Mouse (Mus musculus): Measurements from ENCODE around the gene Ttc17. TPM values are rescaled to one million over a fixed set of nuclear protein-coding genes. Genes with fewer than 3 reads are reported as not detected.
A peak's percentile ranks its signal among the peaks of the same experiment; 100 is the strongest.

Gene Ttc17
- polyA plus RNA-seq (2012; ENCODE audit: insufficient read depth, insufficient read length, low replicate concordance, missing spikeins), result not detected in 2 replicates

- TF ChIP-seq CTCF (IDR thresholded peaks at IDR 0.05; ENCODE audit: insufficient read depth, low read depth, low read length) (no peak), POLR2A (IDR thresholded peaks at IDR 0.05; ENCODE audit: insufficient read depth, low read depth, low read length) (peak; percentile 90)
- H3K27ac ChIP-seq (ENCODE audit: insufficient read depth, low read depth, low read length), result peak within 1 kb of the TSS; percentile 95
- peak within 1 kb of the TSS; percentile 99 for H3K4me3 ChIP-seq (ENCODE audit: insufficient read depth, low read depth, low read length)
- under 1% methylated on average over 74 of the region's 77 CpGs for WGBS
- H3K4me1 ChIP-seq (ENCODE audit: control insufficient read depth, insufficient read depth, low read length), result peaks cover 4% of the 10 kb centered on the region; the same call in 1 of the 2 replicates
These were observed at the start of gene Ttc17 for GRCm38 (mm10) chr2:94406083-94406957. Gene Ttc17, minus strand, starts transcription at chr2:94406689.

- Histone ChIP-seq H3K4me3 (ENCODE audit: insufficient read depth, low read depth, low read length) (no peak overlapping the region), H3K27ac (ENCODE audit: insufficient read depth, low read depth, low read length) (no peak overlapping the region), H3K4me1 (ENCODE audit: control insufficient read depth, insufficient read depth, low read length) (no peaks in the 10 kb centered on the region)
- TF ChIP-seq CTCF (IDR thresholded peaks at IDR 0.05; ENCODE audit: insufficient read depth, low read depth, low read length) (no peak), POLR2A (IDR thresholded peaks at IDR 0.05; ENCODE audit: insufficient read depth, low read depth, low read length) (no peak)
- WGBS, result 92% methylated on average over 8 of the region's 8 CpGs
These were observed 43.2 kb upstream of the Ttc17 start for GRCm38 (mm10) chr2:94449643-94450042.

- 0% methylated on average over 10 of the region's 10 CpGs for WGBS
- Histone ChIP-seq H3K4me3 (ENCODE audit: insufficient read depth, low read depth, low read length) (peak overlapping the region; percentile 94), H3K27ac (ENCODE audit: insufficient read depth, low read depth, low read length) (no peak overlapping the region), H3K4me1 (ENCODE audit: control insufficient read depth, insufficient read depth, low read length) (no peaks in the 10 kb centered on the region; the same call in 1 of the 2 replicates)
- TF ChIP-seq CTCF (IDR thresholded peaks at IDR 0.05; ENCODE audit: insufficient read depth, low read depth, low read length) (no peak), POLR2A (IDR thresholded peaks at IDR 0.05; ENCODE audit: insufficient read depth, low read depth, low read length) (no peak)
These were observed 30.5 kb upstream of the Ttc17 start for GRCm38 (mm10) chr2:94436952-94437351.

- no peak for TF ChIP-seq POLR2A (IDR thresholded peaks at IDR 0.05; ENCODE audit: insufficient read depth, low read depth, low read length)
- TF ChIP-seq CTCF (IDR thresholded peaks at IDR 0.05; ENCODE audit: insufficient read depth, low read depth, low read length), result no peak
- Histone ChIP-seq H3K4me3 (ENCODE audit: insufficient read depth, low read depth, low read length) (no peak overlapping the region), H3K4me1 (ENCODE audit: control insufficient read depth, insufficient read depth, low read length) (no peaks in the 10 kb centered on the region; the same call in 1 of the 2 replicates), H3K27ac (ENCODE audit: insufficient read depth, low read depth, low read length) (no peak overlapping the region)
- 81% methylated on average over 7 of the region's 7 CpGs for WGBS
These were observed 29.0 kb upstream of the Ttc17 start for GRCm38 (mm10) chr2:94435481-94435880.

- Histone ChIP-seq H3K4me1 (ENCODE audit: control insufficient read depth, insufficient read depth, low read length) (no peaks in the 10 kb centered on the region; the same call in 1 of the 2 replicates), H3K27ac (ENCODE audit: insufficient read depth, low read depth, low read length) (no peak overlapping the region), H3K4me3 (ENCODE audit: insufficient read depth, low read depth, low read length) (no peak overlapping the region)
- WGBS, result 44% methylated on average over 1 of the region's 1 CpGs
- no peak for TF ChIP-seq POLR2A (IDR thresholded peaks at IDR 0.05; ENCODE audit: insufficient read depth, low read depth, low read length)
- no peak for TF ChIP-seq CTCF (IDR thresholded peaks at IDR 0.05; ENCODE audit: insufficient read depth, low read depth, low read length)
These were observed 28.3 kb upstream of the Ttc17 start for GRCm38 (mm10) chr2:94434833-94435232.

- Histone ChIP-seq H3K4me3 (ENCODE audit: insufficient read depth, low read depth, low read length) (no peak overlapping the region), H3K27ac (ENCODE audit: insufficient read depth, low read depth, low read length) (no peak overlapping the region), H3K4me1 (ENCODE audit: control insufficient read depth, insufficient read depth, low read length) (no peaks in the 10 kb centered on the region; the same call in 1 of the 2 replicates)
- WGBS, result 81% methylated on average over 2 of the region's 2 CpGs
- TF ChIP-seq CTCF (IDR thresholded peaks at IDR 0.05; ENCODE audit: insufficient read depth, low read depth, low read length) (no peak), POLR2A (IDR thresholded peaks at IDR 0.05; ENCODE audit: insufficient read depth, low read depth, low read length) (no peak)
These were observed 25.7 kb upstream of the Ttc17 start for GRCm38 (mm10) chr2:94432214-94432613.

- Histone ChIP-seq H3K4me1 (ENCODE audit: control insufficient read depth, insufficient read depth, low read length) (no peaks in the 10 kb centered on the region), H3K27ac (ENCODE audit: insufficient read depth, low read depth, low read length) (no peak overlapping the region), H3K4me3 (ENCODE audit: insufficient read depth, low read depth, low read length) (no peak overlapping the region)
- TF ChIP-seq POLR2A (IDR thresholded peaks at IDR 0.05; ENCODE audit: insufficient read depth, low read depth, low read length), result no peak
- no peak for TF ChIP-seq CTCF (IDR thresholded peaks at IDR 0.05; ENCODE audit: insufficient read depth, low read depth, low read length)
- WGBS, result 100% methylated on average over 1 of the region's 1 CpGs
These were observed 22.0 kb upstream of the Ttc17 start for GRCm38 (mm10) chr2:94428456-94428855.

- WGBS, result 25% methylated on average over 3 of the region's 3 CpGs
- no peak overlapping the region for H3K27ac ChIP-seq (ENCODE audit: insufficient read depth, low read depth, low read length)
- no peak overlapping the region; the same call in 1 of the 2 replicates for H3K4me3 ChIP-seq (ENCODE audit: insufficient read depth, low read depth, low read length)
- peaks cover 4% of the 10 kb centered on the region; the same call in 1 of the 2 replicates for H3K4me1 ChIP-seq (ENCODE audit: control insufficient read depth, insufficient read depth, low read length)
- no peak for TF ChIP-seq POLR2A (IDR thresholded peaks at IDR 0.05; ENCODE audit: insufficient read depth, low read depth, low read length)
- TF ChIP-seq CTCF (IDR thresholded peaks at IDR 0.05; ENCODE audit: insufficient read depth, low read depth, low read length), result no peak
These were observed 952 bp upstream of the Ttc17 start for GRCm38 (mm10) chr2:94407441-94407840.

GRCm38 (mm10) chr2:94407021-94407420 is 532 bp upstream of the Ttc17 start:
- WGBS, result under 1% methylated on average over 13 of the region's 13 CpGs
- TF ChIP-seq POLR2A (IDR thresholded peaks at IDR 0.05; ENCODE audit: insufficient read depth, low read depth, low read length), result no peak
- TF ChIP-seq CTCF (IDR thresholded peaks at IDR 0.05; ENCODE audit: insufficient read depth, low read depth, low read length), result no peak
- H3K27ac ChIP-seq (ENCODE audit: insufficient read depth, low read depth, low read length), result no peak overlapping the region

More at GRCm38 (mm10) chr2:94407021-94407420, 532 bp upstream of the Ttc17 start:
- no peak overlapping the region; the same call in 1 of the 2 replicates for H3K4me3 ChIP-seq (ENCODE audit: insufficient read depth, low read depth, low read length)
- peaks cover 4% of the 10 kb centered on the region; the same call in 1 of the 2 replicates for H3K4me1 ChIP-seq (ENCODE audit: control insufficient read depth, insufficient read depth, low read length)
